Mouse (Mus musculus): ENCODE data around the gene Map2k7. TPM values are rescaled to one million over a fixed set of nuclear protein-coding genes. Genes with fewer than 3 reads are reported as not detected.
A peak's percentile ranks its signal among the peaks of the same experiment; 100 is the strongest.

Gene Map2k7
- total RNA-seq, 2 experiments from 2014 or later = 6.6 to 16.3 TPM

DNA sequence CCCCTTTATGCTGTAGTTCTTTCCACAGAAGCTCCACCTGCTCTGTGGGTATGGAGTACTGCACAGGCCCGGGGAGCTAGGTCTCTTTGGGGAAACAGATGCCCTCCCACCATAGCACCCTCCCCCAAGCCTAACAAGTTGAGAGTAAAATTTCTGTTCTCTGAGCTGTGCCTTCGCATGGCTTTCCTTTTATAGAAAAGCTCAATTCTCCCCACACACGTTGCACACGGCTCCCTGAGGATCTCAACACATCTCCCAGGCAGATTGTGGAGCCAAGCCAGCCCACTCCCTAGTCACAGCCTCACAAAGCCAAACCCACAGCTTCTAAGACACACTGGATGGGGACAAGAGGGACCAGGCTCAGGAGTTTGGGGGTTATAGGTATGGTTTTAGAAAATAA, 18.4 kb downstream of the Map2k7 start:
- ATAC-seq (replicated peaks; ENCODE audit: low FRiP score, poor library complexity, severe bottlenecking) = no peak

DNA sequence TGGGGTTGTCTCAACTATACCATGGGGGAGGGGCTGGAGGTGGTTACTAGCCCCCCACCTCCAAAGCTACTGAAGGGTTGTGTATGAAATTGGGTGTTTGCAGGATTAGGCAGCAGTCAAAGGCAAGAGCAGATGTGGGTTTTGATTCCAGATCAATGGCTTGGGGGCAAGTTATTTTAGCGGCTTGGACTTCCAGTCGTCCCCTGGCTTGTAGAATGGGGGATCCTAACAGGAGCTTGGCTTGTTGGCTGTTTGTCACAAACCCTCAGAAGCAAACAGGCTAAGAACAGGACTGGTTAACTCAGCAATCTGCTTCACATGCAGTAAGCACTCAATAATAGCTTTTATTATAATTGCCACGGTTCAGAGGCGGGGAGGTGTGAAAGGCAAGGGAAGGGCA, 18.8 kb downstream of the Map2k7 start:
- ATAC-seq (replicated peaks; ENCODE audit: low FRiP score, poor library complexity, severe bottlenecking) = no peak

DNA sequence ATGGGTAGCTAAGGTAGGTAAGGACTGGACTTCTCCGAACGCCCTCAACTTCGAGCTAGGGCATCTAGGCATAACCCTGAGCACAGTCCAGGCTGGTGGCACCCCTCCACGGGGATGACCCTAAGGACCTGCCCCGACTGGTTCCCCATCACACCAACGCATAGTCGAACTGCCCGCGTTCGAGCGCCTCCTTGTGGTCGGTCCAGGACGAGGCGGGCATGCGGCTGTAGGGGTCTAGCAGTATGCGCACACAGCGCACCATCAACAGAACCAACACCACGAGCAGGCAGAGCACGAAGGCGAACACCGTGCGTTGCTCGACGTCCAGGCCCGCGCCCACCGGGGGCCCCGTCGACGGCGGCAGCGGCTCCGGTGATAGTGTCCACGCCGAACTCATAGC, 19.7 kb downstream of the Map2k7 start:
- ATAC-seq (replicated peaks; ENCODE audit: low FRiP score, poor library complexity, severe bottlenecking) = peak; percentile 61

DNA sequence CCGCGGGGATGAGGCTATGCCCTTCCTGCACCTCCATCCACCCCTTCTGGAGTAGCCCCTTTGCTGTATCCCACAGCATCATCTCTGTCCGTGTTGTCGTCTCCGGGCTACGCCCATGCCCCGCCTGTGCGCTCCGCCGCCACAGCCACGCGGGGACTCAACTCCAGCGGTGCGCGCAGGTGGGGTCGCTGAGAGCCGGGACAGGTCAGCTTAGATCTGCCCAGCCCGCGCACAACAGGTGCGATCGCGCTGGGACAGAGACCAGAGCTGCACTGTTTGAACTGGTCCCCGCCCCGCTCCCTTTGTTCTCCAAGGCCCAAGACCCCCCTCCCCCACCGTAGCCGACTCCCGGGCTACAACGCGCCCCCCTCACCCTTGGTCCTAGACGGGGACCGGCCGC, 20.1 kb downstream of the Map2k7 start:
- peak; percentile 51 for ATAC-seq (replicated peaks; ENCODE audit: low FRiP score, poor library complexity, severe bottlenecking)

DNA sequence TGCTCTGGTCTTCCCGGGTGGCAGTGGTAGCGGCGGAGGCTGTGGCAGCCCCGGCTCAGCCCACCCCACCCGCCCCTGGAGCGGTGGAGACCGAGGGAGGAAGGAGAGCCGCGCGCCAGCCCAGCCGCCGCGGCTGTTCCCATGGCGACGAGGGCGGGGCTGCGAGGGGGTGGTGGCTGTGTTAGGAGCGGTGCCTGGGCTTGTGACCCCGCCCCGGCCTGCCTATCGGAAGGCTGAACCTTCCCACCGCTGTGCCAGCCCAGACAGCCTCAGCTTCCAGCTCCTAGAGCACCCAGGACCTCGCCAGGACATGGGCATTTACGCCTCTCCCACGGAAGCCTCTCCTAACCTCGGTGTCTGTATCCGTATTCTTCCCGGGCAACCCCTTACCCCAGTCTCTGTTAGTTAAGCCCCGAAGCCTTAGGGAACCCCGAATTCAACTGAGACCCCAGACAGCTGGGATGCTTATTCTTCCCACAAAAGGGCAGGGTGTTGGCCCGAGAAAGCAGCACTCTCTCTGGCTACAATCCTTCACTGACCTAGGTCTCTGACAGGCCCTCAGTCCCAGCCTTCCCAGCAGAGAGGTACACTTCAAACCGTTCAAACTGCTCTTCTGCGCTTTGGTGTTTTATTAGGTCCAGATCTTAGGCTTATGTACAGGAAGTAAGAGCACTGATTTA, 20.7 kb downstream of the Map2k7 start, which contains the start of gene Ctxn1:
TSS of gene Ctxn1 (minus strand) at position 150 of the 680 bp plus-strand sequence.
- ATAC-seq (replicated peaks; ENCODE audit: low FRiP score, poor library complexity, severe bottlenecking) = peak; percentile 93

DNA sequence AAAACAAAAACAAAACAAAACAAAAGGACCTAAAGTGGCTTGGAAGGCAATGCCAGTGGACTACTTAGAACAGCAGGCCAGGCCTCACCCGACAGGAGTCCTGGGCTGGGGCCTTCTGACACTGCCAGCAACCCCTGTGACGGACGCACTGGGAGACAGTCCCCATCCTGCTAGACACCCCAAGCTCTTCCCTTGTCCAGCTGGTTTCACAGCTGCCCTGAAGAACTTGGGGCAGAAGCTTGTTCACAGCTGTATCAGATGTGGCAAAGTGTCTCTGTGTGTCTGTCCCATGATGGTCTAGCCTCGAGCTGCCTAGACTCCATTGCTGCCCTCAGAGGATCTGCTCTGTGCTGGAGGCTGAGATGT, 21.2 kb downstream of the Map2k7 start:
- no peak for ATAC-seq (replicated peaks; ENCODE audit: low FRiP score, poor library complexity, severe bottlenecking)

DNA sequence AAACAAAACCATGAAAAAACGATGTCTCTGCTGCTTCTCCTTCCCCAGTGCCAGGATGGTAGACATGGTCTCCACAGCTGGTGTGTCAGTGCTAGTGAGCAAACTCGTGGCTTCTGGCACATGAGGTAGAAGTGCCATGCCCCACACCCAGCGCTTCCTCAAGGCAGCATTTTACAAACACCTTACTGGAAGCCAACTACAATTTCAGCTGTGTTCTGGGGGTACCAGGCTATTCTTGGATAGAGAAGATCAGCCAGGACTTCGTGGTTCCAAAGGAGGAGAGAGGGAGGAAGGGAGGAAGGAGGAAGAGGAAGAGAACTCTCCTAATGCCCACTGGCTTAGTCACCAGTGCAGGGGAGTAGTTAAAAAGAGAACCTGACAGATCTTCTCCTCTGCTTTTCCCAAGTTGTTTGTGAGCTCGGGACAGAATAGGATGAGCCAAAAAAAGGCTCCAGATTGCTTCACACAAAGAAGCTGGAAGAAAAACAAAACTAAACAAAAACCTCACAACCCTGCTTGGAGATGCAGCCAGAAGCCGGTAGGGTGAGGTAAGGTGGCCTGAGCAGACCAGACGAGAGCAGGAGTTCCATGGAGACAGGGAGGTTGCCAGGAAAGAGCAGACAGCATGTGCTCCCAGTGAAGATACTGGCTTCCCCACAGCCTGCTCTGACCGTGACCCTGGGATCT, 24.7 kb downstream of the Map2k7 start:
- ATAC-seq (replicated peaks; ENCODE audit: low FRiP score, poor library complexity, severe bottlenecking) = no peak

DNA sequence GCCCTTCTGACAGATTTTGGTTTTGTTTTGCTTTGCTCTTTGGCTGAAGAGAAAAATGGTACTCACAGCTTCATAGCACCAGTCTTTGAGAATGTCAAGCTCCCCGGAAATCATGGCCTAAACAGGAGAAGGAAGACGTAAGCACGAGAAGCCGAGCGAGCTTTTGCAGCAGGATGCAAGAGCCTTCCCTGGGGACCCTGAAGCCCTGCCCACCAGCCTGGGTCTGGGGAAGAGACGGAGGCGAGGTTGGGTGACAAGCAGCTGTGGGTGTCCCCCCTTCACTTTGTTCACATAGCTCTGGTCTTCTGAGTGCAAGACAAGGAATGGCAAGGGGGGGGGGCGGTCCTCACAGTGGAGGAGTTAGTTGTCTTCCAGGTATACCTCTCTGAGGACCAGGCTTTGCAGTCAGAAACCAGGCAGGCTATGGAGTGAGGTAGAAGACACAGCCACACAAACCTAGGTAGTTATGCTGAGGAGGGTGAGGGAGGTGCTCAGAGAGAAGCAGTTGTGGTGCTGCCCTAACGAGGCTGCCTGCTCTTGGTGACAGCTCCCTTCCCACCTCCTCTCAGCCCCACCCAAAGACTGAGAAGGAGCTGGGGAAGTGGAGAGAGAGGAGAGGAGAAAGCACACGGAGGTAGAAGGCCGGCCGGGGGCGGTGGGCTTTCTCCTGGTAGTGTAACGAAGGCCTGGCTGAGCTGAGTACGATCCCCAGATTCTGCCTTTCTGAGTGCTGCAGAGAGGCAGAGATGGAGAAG, 26.8 kb downstream of the Map2k7 start:
- 0 out of 2 replicates have a peak, but pooled peaks have one; percentile 35 for ATAC-seq (replicated peaks; ENCODE audit: low FRiP score, poor library complexity, severe bottlenecking)

DNA sequence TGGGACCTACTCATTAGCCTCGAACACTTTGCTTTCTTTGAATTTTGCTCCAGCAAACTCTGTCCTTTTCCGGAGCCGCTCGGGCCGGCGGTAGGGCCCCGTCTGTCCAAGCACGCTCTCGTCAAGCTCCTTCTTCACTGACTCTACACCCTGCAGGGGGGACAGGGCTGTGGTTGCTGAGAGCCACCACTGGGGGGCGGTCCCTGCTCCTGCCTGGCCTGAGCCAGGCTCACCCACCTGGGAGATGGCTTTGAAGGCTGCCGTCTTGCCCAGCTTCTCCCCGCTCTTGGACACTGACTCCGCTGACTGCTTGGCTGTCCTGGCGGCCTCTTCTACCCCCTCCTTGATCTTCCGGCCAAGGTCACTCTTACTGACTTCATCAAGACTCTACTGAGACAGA, 29.1 kb downstream of the Map2k7 start:
- ATAC-seq (replicated peaks; ENCODE audit: low FRiP score, poor library complexity, severe bottlenecking) = peak; percentile 63; the same call in 1 of the 2 replicates

DNA sequence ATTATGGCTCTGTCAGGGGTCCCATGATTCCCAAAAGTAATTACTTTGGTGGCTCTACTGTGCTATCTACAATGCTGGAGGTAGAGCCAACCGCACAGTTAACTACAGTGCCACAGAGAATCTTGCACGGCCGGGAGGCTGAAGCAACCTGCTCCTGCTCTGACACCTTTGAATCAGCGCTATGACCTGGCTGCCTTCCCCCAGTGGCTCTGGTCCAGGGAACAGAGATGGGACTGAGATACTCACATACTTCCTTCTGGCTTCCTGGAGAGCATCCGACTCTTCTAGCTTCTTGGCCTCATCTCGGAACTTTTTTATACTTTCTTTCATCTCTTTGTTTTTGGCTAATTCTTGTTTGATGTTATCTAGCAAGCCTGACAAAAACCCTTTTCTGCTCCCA, 31.1 kb downstream of the Map2k7 start:
- ATAC-seq (replicated peaks; ENCODE audit: low FRiP score, poor library complexity, severe bottlenecking) = no peak

DNA sequence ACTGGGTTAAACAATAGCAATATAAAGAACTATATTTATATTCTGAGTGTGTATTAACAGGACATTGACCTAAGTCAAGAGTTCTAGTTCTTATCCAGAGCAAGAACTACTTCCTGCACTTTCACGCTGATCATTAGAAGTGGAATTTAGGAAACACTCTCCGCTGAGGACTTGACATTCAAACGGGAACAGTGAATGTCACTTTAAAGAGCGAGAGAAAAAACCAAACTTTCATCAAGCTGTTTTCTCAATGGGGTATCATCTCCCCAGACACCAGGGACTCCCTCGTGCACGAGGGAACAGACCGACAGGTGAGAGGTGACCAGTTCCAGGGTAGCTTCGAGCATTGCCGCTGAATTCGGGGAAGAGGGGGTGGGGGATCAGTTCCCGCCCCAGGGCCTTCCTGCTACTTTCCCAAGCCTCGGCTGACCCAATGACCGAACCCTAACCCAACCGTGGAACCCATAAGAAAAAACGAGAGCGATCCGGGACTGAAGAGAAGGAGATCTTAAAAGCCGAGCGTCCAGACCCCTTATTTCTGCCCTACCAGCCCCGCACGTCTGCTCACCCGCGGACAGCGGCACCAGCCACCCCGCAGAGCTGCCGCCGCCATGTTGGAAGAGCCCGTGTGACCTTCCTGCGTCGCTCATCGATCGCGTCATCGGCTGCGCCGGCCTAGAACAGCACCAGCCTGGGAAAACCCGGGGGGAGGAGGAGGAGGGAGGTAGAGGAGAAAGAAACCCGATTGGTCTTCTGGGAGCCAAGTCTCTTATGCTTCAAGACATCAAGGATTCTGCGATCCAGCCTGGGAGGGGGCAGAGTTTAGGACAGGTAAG, 37.0 kb downstream of the Map2k7 start, which contains the start of gene Timm44:
TSS of gene Timm44 (minus strand) at position 639 of the 836 bp plus-strand sequence.
- ATAC-seq (replicated peaks; ENCODE audit: low FRiP score, poor library complexity, severe bottlenecking) = peak; percentile 100

DNA sequence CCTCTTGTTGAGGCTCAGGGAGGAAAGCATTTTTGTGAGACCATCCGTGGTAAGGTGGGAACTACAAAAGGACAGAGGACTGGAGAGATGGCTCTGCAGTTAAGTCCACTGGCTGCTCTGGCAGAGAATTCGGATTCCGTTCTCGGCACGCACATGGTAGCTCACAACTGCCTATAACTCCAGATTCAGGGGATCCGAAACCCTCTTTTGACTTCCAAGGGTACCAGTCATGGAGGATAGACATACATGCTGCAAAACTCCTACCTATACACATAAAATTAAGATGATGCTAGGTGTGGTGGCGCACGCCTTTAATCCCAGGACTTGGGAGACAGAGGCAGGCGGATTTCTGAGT, 37.5 kb downstream of the Map2k7 start:
- ATAC-seq (replicated peaks; ENCODE audit: low FRiP score, poor library complexity, severe bottlenecking) = no peak; the same call in 1 of the 2 replicates

DNA sequence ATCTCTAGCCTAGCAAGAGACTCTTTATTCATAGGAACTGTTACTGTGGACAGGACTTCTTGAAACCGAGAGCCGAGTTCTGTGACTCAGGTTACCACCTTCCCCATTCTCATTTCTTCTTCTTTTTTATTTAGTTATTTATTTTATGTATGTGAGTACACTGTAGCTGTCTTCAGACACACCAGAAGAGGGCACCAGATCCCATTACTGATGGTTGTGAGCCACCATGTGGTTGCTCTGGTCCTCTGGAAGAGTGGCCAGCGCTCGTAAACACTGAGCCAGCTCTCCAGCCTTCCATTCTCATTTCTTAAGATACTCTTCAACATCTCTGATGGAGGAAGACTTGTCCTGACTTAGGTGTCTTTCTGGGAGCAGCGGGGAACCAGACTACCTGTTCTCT, 54.2 kb downstream of the Map2k7 start:
- no peak for ATAC-seq (replicated peaks; ENCODE audit: low FRiP score, poor library complexity, severe bottlenecking)

Other genes with a start within 250 kb of the Map2k7 start
- 2.3 and 7.1 TPM in 2 replicates for gene Cd209f, start 132.9 kb upstream of the Map2k7 start, total RNA-seq (2015; ENCODE audit: low replicate concordance)
- gene Cd209f, start 132.9 kb upstream of the Map2k7 start, total RNA-seq (2017; ENCODE audit: low replicate concordance) = 1.4 and 3.4 TPM in 2 replicates
- gene Cd209g, start 104.6 kb upstream of the Map2k7 start, total RNA-seq (2015; ENCODE audit: low replicate concordance) = 3.1 TPM in 1 of 2 replicates, not detected in the other
- gene Cd209g, start 104.6 kb upstream of the Map2k7 start, total RNA-seq (2017; ENCODE audit: low replicate concordance) = 0.56 and 0.85 TPM in 2 replicates
- gene Evi5l, start 72.2 kb upstream of the Map2k7 start, total RNA-seq (2015; ENCODE audit: low replicate concordance) = 0.38 and 4.0 TPM in 2 replicates
- 3.6 and 4.2 TPM in 2 replicates for gene Evi5l, start 72.2 kb upstream of the Map2k7 start, total RNA-seq (2017; ENCODE audit: low replicate concordance)
- not detected in 2 replicates for gene Prr36, start 21.3 kb upstream of the Map2k7 start, total RNA-seq (2015; ENCODE audit: low replicate concordance)
- gene Prr36, start 21.3 kb upstream of the Map2k7 start, total RNA-seq (2017; ENCODE audit: low replicate concordance) = 0.09 TPM in 1 of 2 replicates, not detected in the other
- not detected in 2 replicates for gene Lrrc8e, start 11.9 kb upstream of the Map2k7 start, total RNA-seq (2015; ENCODE audit: low replicate concordance)
- not detected in 2 replicates for gene Lrrc8e, start 11.9 kb upstream of the Map2k7 start, total RNA-seq (2017; ENCODE audit: low replicate concordance)
- 0.84 TPM in 1 of 2 replicates, not detected in the other for gene Gm49320, start 125 bp downstream of the Map2k7 start, total RNA-seq (2015; ENCODE audit: low replicate concordance)
- not detected in 2 replicates for gene Gm49320, start 125 bp downstream of the Map2k7 start, total RNA-seq (2017; ENCODE audit: low replicate concordance)
- gene Tgfbr3l, start 9.5 kb downstream of the Map2k7 start, total RNA-seq (2015; ENCODE audit: low replicate concordance) = 6.1 TPM in 1 of 2 replicates, not detected in the other
- 0.43 TPM in 1 of 2 replicates, not detected in the other for gene Tgfbr3l, start 9.5 kb downstream of the Map2k7 start, total RNA-seq (2017; ENCODE audit: low replicate concordance)
- 6.3 and 13.8 TPM in 2 replicates for gene Snapc2, start 14.3 kb downstream of the Map2k7 start, total RNA-seq (2015; ENCODE audit: low replicate concordance)
- gene Snapc2, start 14.3 kb downstream of the Map2k7 start, total RNA-seq (2017; ENCODE audit: low replicate concordance) = 0.68 and 0.84 TPM in 2 replicates
- not detected in 2 replicates for gene Ctxn1, start 20.5 kb downstream of the Map2k7 start, total RNA-seq (2015; ENCODE audit: low replicate concordance)
- 0.34 TPM in 1 of 2 replicates, not detected in the other for gene Ctxn1, start 20.5 kb downstream of the Map2k7 start, total RNA-seq (2017; ENCODE audit: low replicate concordance)
- 11.7 and 24.2 TPM in 2 replicates for gene Timm44, start 37.2 kb downstream of the Map2k7 start, total RNA-seq (2015; ENCODE audit: low replicate concordance)
- gene Timm44, start 37.2 kb downstream of the Map2k7 start, total RNA-seq (2017; ENCODE audit: low replicate concordance) = 19.4 and 31.6 TPM in 2 replicates
- gene Ccl25, start 86.5 kb downstream of the Map2k7 start, total RNA-seq (2015; ENCODE audit: low replicate concordance) = 14.4 and 15.9 TPM in 2 replicates
- gene Ccl25, start 86.5 kb downstream of the Map2k7 start, total RNA-seq (2017; ENCODE audit: low replicate concordance) = 7.4 and 12.0 TPM in 2 replicates
- gene Elavl1, start 86.7 kb downstream of the Map2k7 start, total RNA-seq (2015; ENCODE audit: low replicate concordance) = 22.3 and 28.2 TPM in 2 replicates
- 17.0 and 26.2 TPM in 2 replicates for gene Elavl1, start 86.7 kb downstream of the Map2k7 start, total RNA-seq (2017; ENCODE audit: low replicate concordance)

Data from erythroblast, adult 5-6 weeks (primary cell).